Mouse (Mus musculus): ENCODE measurements around the gene B4galnt3.

GRCm38 (mm10) chr6:120240461-120240860, 53.9 kb downstream of the B4galnt3 start:
- TF ChIP-seq CTCF (IDR thresholded peaks at IDR 0.05; ENCODE audit: borderline replicate concordance, control insufficient read depth, extremely low read depth, insufficient read depth, low read length, poor library complexity) (no peak), POLR2A (IDR thresholded peaks at IDR 0.05; ENCODE audit: control insufficient read depth, extremely low read depth, insufficient read depth, low read length, poor library complexity) (no peak)

Data from thymus, adult 2 months (tissue).